Mouse (Mus musculus): ENCODE results near the gene Fam172a.

DNA sequence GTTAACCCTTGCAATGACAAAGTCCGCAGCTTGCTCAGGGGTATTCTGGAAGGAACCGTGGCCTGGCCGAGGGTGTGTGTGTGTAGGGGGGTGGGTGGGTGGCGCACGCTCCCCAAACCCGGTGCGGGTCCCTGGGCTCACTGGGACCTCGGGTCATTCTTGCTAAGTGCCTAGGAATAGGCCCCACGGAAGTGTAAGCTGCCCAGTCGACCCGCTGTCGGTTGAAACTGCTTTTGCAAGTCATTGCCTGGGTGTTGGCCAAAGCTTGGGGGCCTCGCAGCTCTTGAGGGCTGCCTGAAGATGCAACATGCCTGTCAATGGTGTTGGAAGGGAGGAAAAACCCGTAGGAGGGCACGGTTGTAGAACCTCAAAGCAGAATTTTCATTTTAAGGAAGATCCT, 510.3 kb downstream of the Fam172a start:
- TF ChIP-seq POLR2A (IDR thresholded peaks at IDR 0.05; ENCODE audit: borderline replicate concordance, insufficient read depth, low read length) (no peak), CTCF (IDR thresholded peaks at IDR 0.05; ENCODE audit: borderline replicate concordance, insufficient read depth, low read depth, low read length) (no peak)

All from cerebellum, adult 2 months (tissue).